Mouse (Mus musculus) bone marrow macrophage, adult 2 months (primary cell): ENCODE data around the gene Grifin. TPM values are rescaled to one million over a fixed set of nuclear protein-coding genes. Genes with fewer than 3 reads are reported as not detected.

Experiments used
- H3K27ac ChIP-seq: 2 replicates; pipeline ENCODE4 v1.5.1; 2012; ENCODE audit warnings: low read depth, low read length; ENCODE audit not compliant: insufficient read depth
- H3K4me1 ChIP-seq: 2 replicates; pipeline ENCODE4 v1.6.1; 2012; ENCODE audit warnings: low read length; ENCODE audit not compliant: control insufficient read depth, insufficient read depth
- H3K4me3 ChIP-seq: 2 replicates; pipeline ENCODE4 v1.5.1; 2012; ENCODE audit warnings: mild to moderate bottlenecking, low read length, moderate library complexity; ENCODE audit not compliant: insufficient read depth
- CTCF ChIP-seq: IDR thresholded peaks from 2 replicates; pipeline ENCODE4 v1.5.1; 2012; ENCODE audit warnings: low read depth, mild to moderate bottlenecking, low read length, moderate library complexity
- POLR2A ChIP-seq: IDR thresholded peaks from 2 replicates; pipeline ENCODE4 v1.6.1; 2012; ENCODE audit warnings: mild to moderate bottlenecking, low read depth, low read length, borderline replicate concordance
- polyA plus RNA-seq: library from polyadenylated mRNA; stranded (reverse); fragments of >200 nt; gene quantifications from 2 replicates; pipeline ENCODE4 v1.2.4, GENCODE M21; 2012; ENCODE audit not compliant: missing spikeins, insufficient read depth, insufficient read length

Gene Grifin
- polyA plus RNA-seq, 1 experiment, result not detected

- H3K4me1 ChIP-seq, result no peaks in the 10 kb centered on the region
- H3K27ac ChIP-seq, result no peak overlapping the region
- TF ChIP-seq CTCF (no peak), POLR2A (no peak)
- no peak overlapping the region for H3K4me3 ChIP-seq
Measured at GRCm38 (mm10) chr5:140594846-140595245, 30.0 kb upstream of the Grifin start.

- Histone ChIP-seq H3K4me3 (no peak overlapping the region), H3K27ac (no peak overlapping the region), H3K4me1 (no peaks in the 10 kb centered on the region)
- TF ChIP-seq CTCF (no peak), POLR2A (no peak)
Measured at GRCm38 (mm10) chr5:140589082-140589774, 24.4 kb upstream of the Grifin start.

GRCm38 (mm10) chr5:140583732-140584368 is 19.0 kb upstream of the Grifin start:
- no peak overlapping the region for H3K4me3 ChIP-seq
- TF ChIP-seq POLR2A (no peak), CTCF (no peak)
- H3K4me1 ChIP-seq, result no peaks in the 10 kb centered on the region
- no peak overlapping the region for H3K27ac ChIP-seq

GRCm38 (mm10) chr5:140582995-140583731 is 18.3 kb upstream of the Grifin start:
- Histone ChIP-seq H3K27ac (no peak overlapping the region), H3K4me1 (no peaks in the 10 kb centered on the region), H3K4me3 (no peak overlapping the region)
- TF ChIP-seq POLR2A, result no peak
- no peak for TF ChIP-seq CTCF

- Histone ChIP-seq H3K4me1 (no peaks in the 10 kb centered on the region), H3K27ac (no peak overlapping the region), H3K4me3 (no peak overlapping the region)
- TF ChIP-seq POLR2A (no peak), CTCF (no peak)
Measured at GRCm38 (mm10) chr5:140581569-140581968, 16.7 kb upstream of the Grifin start.

- H3K27ac ChIP-seq, result no peak overlapping the region
- H3K4me1 ChIP-seq, result no peaks in the 10 kb centered on the region
- H3K4me3 ChIP-seq, result no peak overlapping the region
- TF ChIP-seq POLR2A, result no peak
Measured at GRCm38 (mm10) chr5:140579771-140580170, 14.9 kb upstream of the Grifin start.

- Histone ChIP-seq H3K27ac (no peak overlapping the region), H3K4me1 (no peaks in the 10 kb centered on the region), H3K4me3 (no peak overlapping the region)
- TF ChIP-seq CTCF (no peak), POLR2A (no peak)
Measured at GRCm38 (mm10) chr5:140579221-140579620, 14.3 kb upstream of the Grifin start.

GRCm38 (mm10) chr5:140575381-140575866 is 10.6 kb upstream of the Grifin start:
- H3K4me3 ChIP-seq, result no peak overlapping the region
- TF ChIP-seq CTCF, result no peak
- TF ChIP-seq POLR2A, result no peak
- no peaks in the 10 kb centered on the region for H3K4me1 ChIP-seq
- H3K27ac ChIP-seq, result no peak overlapping the region

GRCm38 (mm10) chr5:140572611-140573010 is 7.7 kb upstream of the Grifin start:
- no peak for TF ChIP-seq POLR2A
- no peak for TF ChIP-seq CTCF
- Histone ChIP-seq H3K4me1 (no peaks in the 10 kb centered on the region), H3K4me3 (no peak overlapping the region), H3K27ac (no peak overlapping the region)

GRCm38 (mm10) chr5:140571673-140572072 is 6.8 kb upstream of the Grifin start:
- TF ChIP-seq CTCF (no peak), POLR2A (no peak)
- no peak overlapping the region for H3K4me3 ChIP-seq
- H3K27ac ChIP-seq, result no peak overlapping the region
- no peaks in the 10 kb centered on the region for H3K4me1 ChIP-seq
